Mouse (Mus musculus): ENCODE data around the gene Otogl. TPM values are rescaled to one million over a fixed set of nuclear protein-coding genes. Genes with fewer than 3 reads are reported as not detected.

Gene Otogl
- polyA plus RNA-seq, 1 experiment from 2014 or later: 0.05 TPM

Other genes with a start within 250 kb of the Otogl start
- 0.04 and 0.05 TPM in 2 replicates for gene Ptprq, start 192.1 kb downstream of the Otogl start, polyA plus RNA-seq (2015; fragmentation: Nextera tagmentation; extraction: Ambion mirVana)